Mouse (Mus musculus): Measurements from ENCODE around the gene Ate1.

DNA sequence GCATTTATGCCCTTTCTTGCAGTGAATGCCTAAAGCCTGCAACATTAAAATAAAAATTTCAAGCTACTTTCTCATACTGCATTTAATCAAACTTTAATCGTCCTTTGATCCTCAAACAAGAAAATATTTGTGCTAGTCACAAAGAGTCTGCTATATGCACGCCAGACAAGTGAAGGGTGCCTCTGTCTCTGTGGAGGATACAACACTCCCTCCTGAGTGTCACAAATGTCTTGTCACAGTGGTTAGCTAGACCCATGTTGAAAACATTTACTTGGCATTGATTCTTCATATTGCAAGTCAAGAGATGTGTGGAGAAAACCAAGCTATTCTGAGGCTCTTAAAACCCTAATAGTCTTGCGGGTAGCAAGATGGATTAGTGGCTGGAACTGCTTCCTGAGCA is 133.9 kb downstream of the Ate1 start:
- TF ChIP-seq CTCF (IDR thresholded peaks at IDR 0.05; ENCODE audit: low read depth), result no peak
- no peak for TF ChIP-seq EP300 (IDR thresholded peaks at IDR 0.05; ENCODE audit: low read depth)
